Mouse (Mus musculus) limb, embryonic 11.5 days (tissue): Measurements from ENCODE around the gene Prkce. TPM values are rescaled to one million over a fixed set of nuclear protein-coding genes. Genes with fewer than 3 reads are reported as not detected.
"Not testable (repeated sequence)": the region's sequence is repeated elsewhere in the genome, so short reads cannot be mapped to it uniquely, and the experiment has no call there.

Experiments
- ATAC-seq: fragments of 200-750 bp; cut with Nextera tagmentation; 2 replicates; pipeline ENCODE4 v1.8.0; 2017; ENCODE audit warnings: low read depth; ENCODE audit not compliant: insufficient number of reproducible peaks, low FRiP score, low TSS enrichment
- DNase-seq: peaks from one replicate; pipeline ENCODE4 v3.0.0-alpha.2; 2015; ENCODE audit warnings: low spot score
- H3K27ac ChIP-seq: fragments of 300-500 bp; sonication (generic); replicated peaks from 2 replicates; pipeline ENCODE4 v1.5.1; 2014; ENCODE audit warnings: low read depth, mild to moderate bottlenecking, low read length
- H3K27me3 ChIP-seq: fragments of 300-500 bp; sonication (generic); 2 replicates; pipeline ENCODE4 v1.6.1; 2014; ENCODE audit warnings: mild to moderate bottlenecking, low read length, mixed read lengths; ENCODE audit not compliant: control insufficient read depth, insufficient read depth
- H3K36me3 ChIP-seq: fragments of 300-500 bp; sonication (generic); 2 replicates; pipeline ENCODE4 v1.6.1; 2014; ENCODE audit warnings: mild to moderate bottlenecking, low read length, moderate library complexity, mixed read lengths; ENCODE audit not compliant: control insufficient read depth, insufficient read depth
- H3K4me1 ChIP-seq: fragments of 300-500 bp; sonication (generic); 2 replicates; pipeline ENCODE4 v1.6.1; 2014; ENCODE audit warnings: low read length, mixed read lengths; ENCODE audit not compliant: control insufficient read depth, insufficient read depth
- H3K4me2 ChIP-seq: fragments of 300-500 bp; sonication (generic); 2 replicates; pipeline ENCODE4 v1.6.1; 2014; ENCODE audit warnings: low read depth, mild to moderate bottlenecking, moderate library complexity; ENCODE audit not compliant: severe bottlenecking
- H3K4me3 ChIP-seq: fragments of 300-500 bp; sonication (generic); 2 replicates; pipeline ENCODE4 v1.5.1; 2014; ENCODE audit warnings: low read depth, low read length
- H3K9ac ChIP-seq: fragments of 300-500 bp; sonication (generic); 2 replicates; pipeline ENCODE4 v1.6.1; 2014; ENCODE audit warnings: mild to moderate bottlenecking, low read length
- H3K9me3 ChIP-seq: fragments of 300-500 bp; sonication (generic); 2 replicates; pipeline ENCODE4 v1.6.1; 2016; ENCODE audit warnings: low read length; ENCODE audit not compliant: control insufficient read depth
- WGBS: fragments of 180-500 bp; shearing (Covaris S2); extraction: QIAGEN DNeasy Blood & Tissue Kit; methylation state at CpG from one replicate; pipeline ENCODE4 v1.1.7; 2014; 5-methylcytosine and 5-hydroxymethylcytosine counted together
- polyA plus RNA-seq: library from polyadenylated mRNA; unstranded; fragments of >200 nt; fragmentation: Nextera tagmentation; extraction: Ambion mirVana; gene quantifications from 2 replicates; pipeline ENCODE4 v1.2.1, GENCODE M21; 2014

The Prkce gene
- polyA plus RNA-seq, 1 experiment from 2014 or later: 5.1 TPM

GRCm38 (mm10) chr17:86466412-86466811, 298.8 kb downstream of the Prkce start:
- no peak overlapping the region for H3K27ac ChIP-seq
- no peaks in the 10 kb centered on the region for H3K27me3 ChIP-seq
- H3K36me3 ChIP-seq: no peaks in the 10 kb centered on the region
- ATAC-seq: no peak
- no peak overlapping the region for H3K4me3 ChIP-seq
- no peak overlapping the region for H3K4me2 ChIP-seq
- no peak for DNase-seq
- 0 out of 2 replicates have a peak, but pooled peaks cover 7% of the 10 kb centered on the region for H3K4me1 ChIP-seq
- WGBS: 80% methylated on average over 7 of the region's 7 CpGs
- no peaks in the 10 kb centered on the region for H3K9me3 ChIP-seq
- H3K9ac ChIP-seq: no peak overlapping the region

- no peak for ATAC-seq
- no peak for DNase-seq
- no peak overlapping the region for H3K4me2 ChIP-seq
- 60% methylated on average over 7 of the region's 7 CpGs for WGBS
- no peak overlapping the region for H3K4me3 ChIP-seq
- no peaks in the 10 kb centered on the region for H3K27me3 ChIP-seq
- H3K36me3 ChIP-seq: no peaks in the 10 kb centered on the region
- H3K27ac ChIP-seq: no peak overlapping the region
- H3K4me1 ChIP-seq: 0 out of 2 replicates have a peak, but pooled peaks cover 7% of the 10 kb centered on the region
- no peak overlapping the region for H3K9ac ChIP-seq
- H3K9me3 ChIP-seq: no peaks in the 10 kb centered on the region
Measured at GRCm38 (mm10) chr17:86466871-86467270, 299.3 kb downstream of the Prkce start.

- H3K9me3 ChIP-seq: no peaks in the 10 kb centered on the region
- no peak overlapping the region for H3K9ac ChIP-seq
- no peak overlapping the region for H3K4me3 ChIP-seq
- H3K36me3 ChIP-seq: no peaks in the 10 kb centered on the region
- H3K4me1 ChIP-seq: 0 out of 2 replicates have a peak, but pooled peaks cover 7% of the 10 kb centered on the region
- WGBS: 75% methylated on average over 10 of the region's 10 CpGs
- no peaks in the 10 kb centered on the region for H3K27me3 ChIP-seq
- no peak overlapping the region for H3K27ac ChIP-seq
- ATAC-seq (no peak), DNase-seq (no peak)
- no peak overlapping the region for H3K4me2 ChIP-seq
Measured at GRCm38 (mm10) chr17:86467291-86467898, 299.8 kb downstream of the Prkce start.

GRCm38 (mm10) chr17:86467967-86468366, 300.4 kb downstream of the Prkce start:
- no peak overlapping the region for H3K9ac ChIP-seq
- H3K4me3 ChIP-seq: no peak overlapping the region
- H3K4me2 ChIP-seq: no peak overlapping the region
- H3K4me1 ChIP-seq: 0 out of 2 replicates have a peak, but pooled peaks cover 7% of the 10 kb centered on the region
- H3K9me3 ChIP-seq: no peaks in the 10 kb centered on the region
- no peak for DNase-seq
- no peak overlapping the region for H3K27ac ChIP-seq
- WGBS: 81% methylated on average over 5 of the region's 5 CpGs
- no peaks in the 10 kb centered on the region for H3K27me3 ChIP-seq
- ATAC-seq: no peak
- H3K36me3 ChIP-seq: no peaks in the 10 kb centered on the region

- 90% methylated on average over 5 of the region's 5 CpGs for WGBS
- Histone ChIP-seq H3K4me3 (no peak overlapping the region), H3K4me1 (0 out of 2 replicates have a peak, but pooled peaks cover 7% of the 10 kb centered on the region), H3K4me2 (no peak overlapping the region), H3K36me3 (no peaks in the 10 kb centered on the region), H3K27ac (no peak overlapping the region), H3K9me3 (no peaks in the 10 kb centered on the region), H3K27me3 (no peaks in the 10 kb centered on the region), H3K9ac (no peak overlapping the region)
- no peak for DNase-seq
- no peak for ATAC-seq
Measured at GRCm38 (mm10) chr17:86470160-86470559, 302.6 kb downstream of the Prkce start.

- H3K4me3 ChIP-seq: no peak overlapping the region
- ATAC-seq: no peak
- H3K4me1 ChIP-seq: 0 out of 2 replicates have a peak, but pooled peaks cover 7% of the 10 kb centered on the region
- H3K36me3 ChIP-seq: no peaks in the 10 kb centered on the region
- H3K27ac ChIP-seq: no peak overlapping the region
- peak; percentile 77 for DNase-seq
- H3K27me3 ChIP-seq: no peaks in the 10 kb centered on the region
- 40% methylated on average over 5 of the region's 5 CpGs for WGBS
- no peak overlapping the region for H3K4me2 ChIP-seq
- H3K9me3 ChIP-seq: no peaks in the 10 kb centered on the region
- H3K9ac ChIP-seq: no peak overlapping the region
Measured at GRCm38 (mm10) chr17:86471684-86472083, 304.1 kb downstream of the Prkce start.

- DNase-seq (no peak), ATAC-seq (no peak)
- 86% methylated on average over 10 of the region's 10 CpGs for WGBS
- no peaks in the 10 kb centered on the region for H3K27me3 ChIP-seq
- H3K27ac ChIP-seq: no peak overlapping the region
- H3K9me3 ChIP-seq: no peaks in the 10 kb centered on the region
- no peaks in the 10 kb centered on the region for H3K36me3 ChIP-seq
- no peak overlapping the region for H3K4me3 ChIP-seq
- H3K4me2 ChIP-seq: no peak overlapping the region
- H3K4me1 ChIP-seq: no peaks in the 10 kb centered on the region
- H3K9ac ChIP-seq: no peak overlapping the region
Measured at GRCm38 (mm10) chr17:86476674-86477073, 309.1 kb downstream of the Prkce start.

DNA sequence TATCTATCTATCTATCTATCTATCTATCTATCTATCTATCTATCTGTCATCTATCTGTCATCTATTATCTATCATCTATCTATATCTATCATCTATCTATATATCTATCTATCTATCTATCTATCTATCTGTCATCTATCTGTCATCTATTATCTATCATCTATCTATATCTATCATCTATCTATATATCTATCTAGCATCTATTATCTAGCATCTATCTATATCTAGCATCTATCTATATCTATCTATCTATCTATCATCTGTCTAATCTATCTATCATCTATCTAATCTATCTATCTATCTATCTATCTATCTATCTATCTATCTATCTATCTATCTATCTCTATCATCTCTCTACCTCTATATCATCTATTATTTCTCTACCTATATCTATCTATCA, 309.8 kb downstream of the Prkce start:
- peak overlapping the region; percentile 47; the same call in 1 of the 2 replicates for H3K9ac ChIP-seq
- not testable (repeated sequence) for H3K9me3 ChIP-seq, H3K4me3 ChIP-seq, H3K27me3 ChIP-seq, H3K4me2 ChIP-seq, H3K4me1 ChIP-seq, DNase-seq, H3K27ac ChIP-seq, ATAC-seq, H3K36me3 ChIP-seq

GRCm38 (mm10) chr17:86479406-86479805, 311.8 kb downstream of the Prkce start:
- Histone ChIP-seq H3K27me3 (no peaks in the 10 kb centered on the region), H3K36me3 (no peaks in the 10 kb centered on the region), H3K4me3 (no peak overlapping the region), H3K4me2 (no peak overlapping the region), H3K9me3 (no peaks in the 10 kb centered on the region), H3K4me1 (no peaks in the 10 kb centered on the region), H3K9ac (no peak overlapping the region), H3K27ac (no peak overlapping the region)
- DNase-seq (no peak), ATAC-seq (no peak)
- 72% methylated on average over 10 of the region's 10 CpGs for WGBS
